ENCODE assay signal across 9 mouse cellular contexts in genomic region chr13:23270321-23271101, GRCm38 (mm10). TPM values are rescaled to one million over a fixed set of nuclear protein-coding genes. Genes with fewer than 3 reads are reported as not detected.
DNase-seq lines count a peak whose midpoint lies in the region; ATAC-seq lines count a peak whose summit lies in the region.
"Had no signal": no experiment of that assay in that cellular context is flagged by ENCODE, and none has a peak within 500 bp of the region (broad histone marks: within the 10 kb centered on the region; RNA-seq: fewer than 3 reads in every experiment).

No protein-coding gene starts in this region.

- no peaks in the 10 kb centered on the region for H3K9me3 ChIP-seq in kidney, embryonic 14.5 days (ENCODE audit: control insufficient read depth, low read length)
- H3K9me3 ChIP-seq in hindbrain, embryonic 14.5 days (ENCODE audit: control insufficient read depth, low read length) = no peaks in the 10 kb centered on the region
- no peaks in the 10 kb centered on the region for H3K9me3 ChIP-seq in limb, embryonic 15.5 days

- 0 out of 2 replicates have a peak, but pooled peaks cover 4% of the 10 kb centered on the region for H3K4me1 ChIP-seq in kidney, embryonic 14.5 days (ENCODE audit: control insufficient read depth, insufficient read depth, low read length)
- no peaks in the 10 kb centered on the region for H3K4me1 ChIP-seq in hindbrain, embryonic 14.5 days (replicated peaks; ENCODE audit: control insufficient read depth, insufficient read depth, low read length)
- H3K4me1 ChIP-seq in limb, embryonic 15.5 days = peaks cover 6% of the 10 kb centered on the region; the same call in 1 of the 2 replicates

- peak overlapping the region; percentile 48 for H3K4me2 ChIP-seq in kidney, embryonic 14.5 days (replicated peaks; ENCODE audit: low read depth, low read length)
- H3K4me2 ChIP-seq in hindbrain, embryonic 14.5 days (replicated peaks) = peak overlapping the region; percentile 53
- H3K4me2 ChIP-seq in limb, embryonic 15.5 days = peak overlapping the region; percentile 42

- no peaks in the 10 kb centered on the region for H3K36me3 ChIP-seq in kidney, embryonic 14.5 days (ENCODE audit: control insufficient read depth, insufficient read depth, low read length)
- H3K36me3 ChIP-seq in hindbrain, embryonic 14.5 days (replicated peaks; ENCODE audit: control insufficient read depth, insufficient read depth) = no peaks in the 10 kb centered on the region
- H3K36me3 ChIP-seq in limb, embryonic 15.5 days = no peaks in the 10 kb centered on the region

- WGBS in kidney, embryonic 14.5 days = 2% methylated on average over 34 of the region's 34 CpGs
- WGBS in hindbrain, embryonic 14.5 days = 2% methylated on average over 34 of the region's 34 CpGs
- 4% methylated on average over 34 of the region's 34 CpGs for WGBS in limb, embryonic 15.5 days

- peak; percentile 89 for ATAC-seq in kidney, embryonic 14.5 days (ENCODE audit: low FRiP score, low TSS enrichment)
- peak; percentile 95 for ATAC-seq in hindbrain, embryonic 14.5 days (ENCODE audit: low FRiP score)
- no peak for ATAC-seq in limb, embryonic 15.5 days (ENCODE audit: insufficient number of reproducible peaks, low FRiP score, low TSS enrichment, low read depth)
- no peak for ATAC-seq in CD4-positive, CD25-positive, alpha-beta regulatory T cell, adult 4 months

- H3K27ac ChIP-seq in kidney, embryonic 14.5 days (ENCODE audit: low read depth, low read length) = no peak overlapping the region
- H3K27ac ChIP-seq in hindbrain, embryonic 14.5 days = no peak overlapping the region
- H3K27ac ChIP-seq in limb, embryonic 15.5 days = no peak overlapping the region

- no peak for DNase-seq in kidney, postnatal 36 days
- peak; percentile 89 for DNase-seq in embryo, embryonic 10.5 days (ENCODE audit: low spot score)
- DNase-seq in hindbrain, embryonic 14.5 days (ENCODE audit: low spot score) = peak; percentile 78
- peak; percentile 86 to 87 for DNase-seq in right cerebral cortex, adult 2 months (ENCODE audit: low spot score in 2 of 2)
- no peak for DNase-seq in adipocyte (ENCODE audit: low spot score)

- H3K27me3 ChIP-seq in kidney, embryonic 14.5 days (ENCODE audit: control insufficient read depth, insufficient read depth, low read length) = no peaks in the 10 kb centered on the region
- no peaks in the 10 kb centered on the region for H3K27me3 ChIP-seq in hindbrain, embryonic 14.5 days (ENCODE audit: control insufficient read depth, insufficient read depth, low read length)
- peaks cover 9% of the 10 kb centered on the region for H3K27me3 ChIP-seq in limb, embryonic 15.5 days

- 0 out of 2 replicates have a peak overlapping the region, but pooled peaks have one; percentile 14 for H3K9ac ChIP-seq in kidney, embryonic 14.5 days (ENCODE audit: low read depth, low read length)
- peak overlapping the region; percentile 35 for H3K9ac ChIP-seq in hindbrain, embryonic 14.5 days
- H3K9ac ChIP-seq in limb, embryonic 15.5 days = no peak overlapping the region

- H3K4me3 ChIP-seq in kidney, embryonic 14.5 days (ENCODE audit: low read length) = peak overlapping the region; percentile 34
- H3K4me3 ChIP-seq in hindbrain, embryonic 14.5 days (replicated peaks; ENCODE audit: low read length) = peak overlapping the region; percentile 28
- peak overlapping the region; percentile 26 for H3K4me3 ChIP-seq in limb, embryonic 15.5 days

RNA-seq across cellular contexts. Expression of gene Vmn1r223, which starts 23.6 kb away (rescaled TPM):
- polyA plus RNA-seq in kidney, embryonic 14.5 days (2014; fragmentation: Nextera tagmentation; extraction: Ambion mirVana) = not detected in 2 replicates
- not detected in 2 replicates for polyA plus RNA-seq in hindbrain, embryonic 14.5 days (2014; fragmentation: Nextera tagmentation; extraction: Ambion mirVana)
- polyA plus RNA-seq in limb, embryonic 15.5 days (2015; fragmentation: Nextera tagmentation; extraction: Ambion mirVana) = not detected in 2 replicates
- polyA plus RNA-seq in CD4-positive, CD25-positive, alpha-beta regulatory T cell, adult 4 months (2017; shearing (Covaris generic)) = not detected
- polyA plus RNA-seq: small intestine, adult 2 months had no signal

RNA-seq across cellular contexts. Expression of gene Vmn1r222, which starts 34.8 kb away (rescaled TPM):
- polyA plus RNA-seq in kidney, embryonic 14.5 days (2014; fragmentation: Nextera tagmentation; extraction: Ambion mirVana) = not detected in 2 replicates
- polyA plus RNA-seq in hindbrain, embryonic 14.5 days (2014; fragmentation: Nextera tagmentation; extraction: Ambion mirVana) = not detected in 2 replicates
- polyA plus RNA-seq in limb, embryonic 15.5 days (2015; fragmentation: Nextera tagmentation; extraction: Ambion mirVana) = not detected in 2 replicates
- polyA plus RNA-seq in CD4-positive, CD25-positive, alpha-beta regulatory T cell, adult 4 months (2017; shearing (Covaris generic)) = not detected
- polyA plus RNA-seq: small intestine, adult 2 months had no signal

RNA-seq across cellular contexts. Expression of gene Vmn1r221, which starts 56.6 kb away (rescaled TPM):
- not detected in 2 replicates for polyA plus RNA-seq in kidney, embryonic 14.5 days (2014; fragmentation: Nextera tagmentation; extraction: Ambion mirVana)
- polyA plus RNA-seq in hindbrain, embryonic 14.5 days (2014; fragmentation: Nextera tagmentation; extraction: Ambion mirVana) = not detected in 2 replicates
- not detected in 2 replicates for polyA plus RNA-seq in limb, embryonic 15.5 days (2015; fragmentation: Nextera tagmentation; extraction: Ambion mirVana)
- not detected for polyA plus RNA-seq in CD4-positive, CD25-positive, alpha-beta regulatory T cell, adult 4 months (2017; shearing (Covaris generic))
- polyA plus RNA-seq: small intestine, adult 2 months had no signal

Comparison
In these comparisons a context has a peak if more than half of its experiments do, and no peak if none do; other contexts are left out.
1. ATAC-seq: peak in kidney, embryonic 14.5 days (single experiment) and hindbrain, embryonic 14.5 days (single experiment); none in limb, embryonic 15.5 days (single experiment) and CD4-positive, CD25-positive, alpha-beta regulatory T cell, adult 4 months (single experiment).
2. DNase-seq: peak in embryo, embryonic 10.5 days (single experiment), hindbrain, embryonic 14.5 days (single experiment) and right cerebral cortex, adult 2 months (2 of 2); none in kidney, postnatal 36 days (0 of 2) and adipocyte (single experiment).
3. Peak in every context shown above with its lines, with median percentiles within 50 percentile points of each other: H3K4me2 ChIP-seq and H3K4me3 ChIP-seq.